Mouse (Mus musculus) layer of hippocampus, adult 8-10 months (tissue): Measurements from ENCODE around the gene Cyp2s1. TPM values are rescaled to one million over a fixed set of nuclear protein-coding genes. Genes with fewer than 3 reads are reported as not detected.
A peak's percentile ranks its signal among the peaks of the same experiment; 100 is the strongest.

ENCODE experiments used
- DNase-seq, 2 experiments: peaks; one replicate each; pipeline ENCODE4 v3.0.0; 2022; ENCODE audit warnings: low spot score in 2 of 2
- total RNA-seq, 4 experiments: library from RNA; stranded (reverse); gene quantifications; 2 replicates each; pipeline ENCODE4 v1.2.4; 2022

Gene Cyp2s1
- total RNA-seq = 1 to 10 TPM; 1.6 to 3.4 (median 2.4) TPM

DNA sequence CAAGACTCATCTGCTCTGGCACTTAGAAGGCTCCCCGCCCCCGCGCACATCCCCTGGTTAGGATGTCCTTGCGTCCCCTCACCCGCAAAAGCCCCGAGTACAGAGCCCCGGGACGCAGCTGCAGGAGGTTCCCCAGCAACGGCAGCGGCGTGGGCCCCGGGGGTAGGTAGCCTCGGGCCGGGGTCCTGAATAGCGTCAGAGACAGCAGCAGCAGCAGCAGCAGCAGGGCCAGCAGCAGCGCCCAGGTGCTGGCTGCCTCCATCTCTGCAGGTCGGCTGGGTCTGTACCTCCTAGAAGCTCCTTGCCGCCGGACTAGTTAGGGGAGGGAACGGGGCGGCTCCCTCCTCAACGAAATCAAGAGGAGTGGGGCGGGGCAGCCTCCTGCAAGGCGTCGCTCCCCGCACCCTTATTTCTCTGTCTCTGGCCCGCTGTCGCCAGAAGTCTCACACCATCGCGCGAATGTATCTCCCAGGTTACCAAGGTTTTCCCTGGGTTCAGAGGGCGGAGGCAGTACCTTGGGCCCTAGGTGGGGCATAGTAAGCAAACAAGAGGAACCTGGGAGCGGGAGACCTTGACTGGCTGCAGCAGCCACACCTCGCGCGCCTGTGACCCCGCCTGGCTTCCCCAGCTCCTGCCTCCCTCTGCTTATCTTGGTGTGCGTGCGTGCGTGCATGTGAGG lies at the start of gene Cyp2s1:
TSS of gene Cyp2s1 (minus strand) at position 673 of the 679 bp plus-strand sequence.
- DNase-seq = no peak

GRCm38 (mm10) chr7:25864861-25865260 lies 48.1 kb upstream of the Cyp2s1 start:
- DNase-seq = no peak

GRCm38 (mm10) chr7:25863756-25864155 lies 47.0 kb upstream of the Cyp2s1 start:
- DNase-seq = no peak

- DNase-seq = no peak
Measured at GRCm38 (mm10) chr7:25862365-25862764, 45.7 kb upstream of the Cyp2s1 start.

GRCm38 (mm10) chr7:25859962-25860870 lies 43.5 kb upstream of the Cyp2s1 start:
- no peak for DNase-seq

DNA sequence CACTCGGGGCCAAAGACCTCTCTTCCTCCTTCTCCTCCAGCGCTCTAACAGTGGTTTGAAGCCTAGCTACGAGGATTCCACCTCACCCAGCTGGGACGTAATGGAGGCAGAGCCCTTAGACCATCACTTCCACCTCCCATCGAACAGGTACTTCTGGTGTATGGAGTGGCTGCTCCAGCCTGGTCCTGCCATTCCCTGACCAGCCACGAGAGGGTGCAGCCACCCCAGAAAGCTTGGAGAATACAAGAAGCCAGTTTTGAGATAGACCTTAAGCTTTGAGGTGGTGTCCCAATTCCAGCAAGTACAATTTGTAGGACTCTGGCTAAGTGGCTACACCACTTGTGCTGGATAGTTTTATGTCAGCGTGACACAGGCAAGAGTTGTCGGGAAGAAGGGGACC lies 38.4 kb upstream of the Cyp2s1 start:
- DNase-seq = peak in 1 of 2 experiments; percentile 42

DNA sequence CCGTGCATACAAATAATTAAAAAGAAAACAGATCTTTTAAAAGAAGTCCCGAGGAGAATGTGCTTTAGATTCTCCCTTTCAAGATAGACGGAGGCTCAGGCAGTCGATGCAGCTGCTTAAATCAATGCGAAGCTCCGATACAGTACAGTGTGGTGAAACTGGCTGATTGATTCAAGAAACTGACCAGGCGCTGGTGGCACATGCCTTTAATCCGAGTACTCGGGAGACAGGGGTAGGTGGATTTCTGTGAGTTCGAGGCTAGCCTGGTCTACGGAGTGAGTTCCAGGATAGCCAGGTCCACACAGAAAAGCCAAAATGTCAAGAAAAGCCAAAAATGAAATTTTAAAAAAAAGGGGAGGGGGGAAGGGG lies 31.7 kb upstream of the Cyp2s1 start:
- DNase-seq = no peak

GRCm38 (mm10) chr7:25847722-25848443 lies 31.2 kb upstream of the Cyp2s1 start:
- peak; percentile 67 to 83 for DNase-seq

DNA sequence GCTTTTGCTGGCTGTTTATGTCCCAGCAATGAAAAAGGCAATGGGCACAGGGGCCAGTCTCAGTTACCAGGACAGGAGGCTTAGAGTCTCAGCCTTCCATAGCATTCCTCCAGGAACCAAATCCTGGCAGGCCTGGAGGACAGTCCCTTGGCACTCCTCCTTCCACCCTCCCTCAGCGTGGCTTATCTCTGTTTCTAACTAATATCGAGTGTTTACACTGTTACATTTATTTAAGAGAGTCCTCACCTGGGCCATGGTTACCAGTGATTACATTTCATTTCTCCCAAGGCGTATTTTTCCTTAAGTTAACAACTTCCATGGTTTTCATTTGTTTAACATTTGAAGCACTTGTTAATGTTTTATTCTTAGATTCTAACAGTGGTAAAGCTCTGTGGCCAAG lies 28.2 kb upstream of the Cyp2s1 start:
- no peak for DNase-seq

DNA sequence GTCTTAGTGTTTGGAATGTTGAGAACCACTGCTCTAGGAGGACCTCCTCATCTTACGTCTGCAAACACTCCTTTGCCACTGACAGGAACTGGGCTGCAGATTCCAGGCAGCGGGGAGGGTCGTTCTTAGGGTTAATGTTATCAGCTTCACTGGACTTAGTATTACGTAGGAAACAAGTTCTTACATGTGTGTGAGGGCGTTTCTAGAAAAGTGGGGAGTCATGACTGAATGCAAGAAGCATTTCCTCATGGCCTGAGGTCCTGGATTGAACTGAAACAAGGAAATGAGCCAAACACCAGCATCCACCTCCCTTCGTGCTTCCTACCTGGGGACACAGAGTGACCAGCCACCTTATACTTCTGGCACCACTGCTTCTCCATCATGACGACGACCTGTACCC lies 27.7 kb upstream of the Cyp2s1 start:
- no peak for DNase-seq

DNA sequence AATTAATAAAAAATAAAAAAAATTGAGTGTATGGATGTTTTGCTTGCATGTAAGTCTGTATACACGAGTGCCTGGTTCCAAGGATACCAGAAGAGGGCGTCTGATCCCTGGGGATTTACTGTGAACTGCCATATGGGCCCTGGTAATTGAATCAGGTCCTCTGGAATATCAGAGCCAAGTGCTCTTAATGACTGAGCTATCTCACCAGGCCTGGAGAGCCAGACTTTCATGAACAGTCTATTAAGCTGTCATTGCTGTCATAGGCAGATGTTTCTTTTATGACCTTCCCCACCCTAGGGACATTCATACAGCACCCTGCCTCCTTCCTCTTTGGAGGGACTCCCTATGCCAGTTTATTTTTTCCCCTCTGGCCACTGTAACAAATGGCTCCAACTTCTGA lies 26.8 kb upstream of the Cyp2s1 start:
- DNase-seq = no peak

- DNase-seq = no peak
Measured at GRCm38 (mm10) chr7:25840908-25841307, 24.2 kb upstream of the Cyp2s1 start.

GRCm38 (mm10) chr7:25835188-25835891 lies 18.6 kb upstream of the Cyp2s1 start:
- DNase-seq = no peak

DNA sequence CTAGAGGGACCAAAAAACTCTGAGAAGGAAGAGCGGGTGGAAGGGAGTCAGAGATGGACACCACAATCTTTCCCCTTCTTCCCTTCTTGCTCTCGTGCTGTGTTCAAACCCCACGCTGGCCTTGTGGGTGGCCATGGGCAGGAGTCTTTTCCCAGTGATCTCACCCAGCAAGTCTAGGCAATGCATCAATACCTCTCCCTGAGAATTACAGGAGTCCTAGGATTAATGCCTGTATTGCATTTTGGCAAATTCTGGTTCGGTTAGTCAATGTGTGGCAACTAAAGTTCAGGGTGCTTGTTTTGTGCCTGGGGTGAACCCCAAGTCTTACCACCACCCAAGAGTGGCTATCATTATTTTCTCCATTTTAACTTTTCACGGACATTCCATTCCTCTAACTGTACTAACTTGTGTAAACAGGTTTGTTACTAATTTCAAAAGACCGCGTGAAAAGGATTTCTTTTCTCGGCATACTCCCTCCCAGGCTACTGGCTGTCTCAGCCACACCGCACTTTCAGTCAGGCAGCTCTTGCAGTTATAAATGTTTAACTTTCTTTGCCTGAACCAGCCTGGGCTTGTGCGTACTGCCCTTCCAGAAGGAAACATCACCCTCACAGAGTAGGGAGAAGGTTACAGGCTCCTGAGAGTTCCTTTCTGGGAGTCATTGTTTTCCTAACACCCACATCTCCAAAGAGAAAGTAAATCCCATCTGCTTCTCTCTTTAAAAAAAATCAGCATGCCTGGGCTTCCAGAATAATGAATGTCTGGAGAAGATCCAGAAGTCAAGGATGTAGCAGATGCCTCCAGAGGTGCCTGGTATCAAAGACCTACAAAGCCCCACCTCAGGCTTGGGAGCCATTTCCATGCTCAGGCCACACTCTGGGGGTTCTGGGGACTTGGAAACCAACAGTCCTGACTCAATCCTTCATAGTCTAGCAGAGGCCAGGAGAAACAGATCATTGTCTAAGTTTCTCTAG lies 15.1 kb upstream of the Cyp2s1 start:
- no peak for DNase-seq

- no peak for DNase-seq
Measured at GRCm38 (mm10) chr7:25830251-25830650, 13.5 kb upstream of the Cyp2s1 start.

GRCm38 (mm10) chr7:25827199-25827598 lies 10.5 kb upstream of the Cyp2s1 start:
- DNase-seq = no peak

- DNase-seq = no peak
Measured at GRCm38 (mm10) chr7:25826029-25826428, 9.3 kb upstream of the Cyp2s1 start.

DNA sequence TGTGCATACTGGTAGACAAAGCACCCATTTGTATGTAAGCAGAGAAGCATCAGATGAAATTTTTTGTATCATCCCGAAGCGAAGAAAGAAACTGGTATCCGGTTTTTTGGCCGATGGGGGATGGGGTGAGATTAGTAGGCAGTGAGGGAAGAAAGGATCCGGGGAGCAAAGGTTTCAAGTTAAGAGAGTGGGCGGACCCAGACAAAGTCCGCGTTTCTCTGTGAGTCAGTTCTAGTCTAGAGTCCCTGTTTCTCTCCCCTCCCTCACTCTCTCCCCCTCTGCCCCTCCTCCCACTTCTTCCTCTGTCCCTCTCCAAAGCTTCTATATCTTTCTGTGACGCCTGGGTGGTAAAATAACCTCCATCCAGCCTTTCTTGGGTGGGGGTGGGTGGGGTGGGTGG lies 8.3 kb upstream of the Cyp2s1 start:
- no peak for DNase-seq

DNA sequence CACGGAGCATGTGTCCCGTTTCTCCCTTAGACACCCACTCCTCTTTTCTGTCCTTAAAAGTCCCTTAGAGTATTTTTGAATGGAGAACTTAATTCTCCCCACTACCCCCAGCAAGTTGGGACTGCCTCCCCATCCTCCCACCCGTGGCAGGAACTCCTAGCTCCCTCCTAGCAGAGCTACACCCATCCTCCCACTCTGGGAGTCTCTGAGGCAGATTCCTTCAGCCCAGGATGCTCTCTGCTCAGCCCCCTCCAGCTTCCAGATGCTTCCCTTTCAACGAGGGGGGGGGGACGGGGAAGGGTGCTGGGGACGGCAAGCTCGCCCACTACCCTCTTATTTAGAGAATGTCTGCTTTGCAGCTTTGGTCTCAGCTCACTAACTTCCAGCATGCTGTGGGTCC lies 1.1 kb downstream of the Cyp2s1 start:
- no peak for DNase-seq

DNA sequence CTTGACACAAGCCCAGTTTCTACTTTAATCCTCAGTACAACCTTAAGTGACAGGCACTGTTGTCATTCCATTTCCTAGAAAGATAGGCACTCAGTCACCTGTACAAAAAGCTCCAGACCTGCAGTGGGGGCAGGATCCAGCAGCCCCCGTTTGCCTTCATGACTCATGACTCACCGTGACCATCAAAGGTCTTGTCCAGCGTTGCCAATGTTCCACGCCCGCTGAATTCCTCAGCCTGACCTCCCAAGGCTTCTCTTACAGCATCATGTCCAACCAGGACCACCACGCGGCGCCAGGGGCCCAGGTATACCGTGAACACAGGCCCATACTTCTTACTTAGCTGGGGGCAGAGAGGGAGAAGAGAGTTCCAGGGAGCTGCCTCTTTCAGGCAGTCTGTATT lies 2.0 kb downstream of the Cyp2s1 start:
- no peak for DNase-seq
